Mouse (Mus musculus) heart, embryonic 15.5 days (tissue): ENCODE measurements around the gene Herc4. TPM values are rescaled to one million over a fixed set of nuclear protein-coding genes. Genes with fewer than 3 reads are reported as not detected.

ENCODE experiments used
- ATAC-seq: fragments of 200-750 bp; cut with Nextera tagmentation; replicated peaks from 2 replicates; pipeline ENCODE4 v1.8.0; 2017; ENCODE audit warnings: low read depth, moderate TSS enrichment; ENCODE audit not compliant: insufficient number of reproducible peaks, insufficient read depth, low FRiP score
- H3K27ac ChIP-seq: fragments of 300-500 bp; sonication (generic); 2 replicates; pipeline ENCODE4 v1.5.1; 2015; ENCODE audit warnings: mild to moderate bottlenecking, inconsistent platforms
- H3K27me3 ChIP-seq: fragments of 300-500 bp; sonication (generic); 2 replicates; pipeline ENCODE4 v1.6.1; 2015; ENCODE audit warnings: inconsistent platforms
- H3K36me3 ChIP-seq: fragments of 300-500 bp; sonication (generic); 2 replicates; pipeline ENCODE4 v1.6.1; 2015; ENCODE audit warnings: mild to moderate bottlenecking, inconsistent platforms
- H3K4me1 ChIP-seq: fragments of 300-500 bp; sonication (generic); replicated peaks from 2 replicates; pipeline ENCODE4 v1.6.1; 2015; ENCODE audit warnings: inconsistent platforms
- H3K4me2 ChIP-seq: fragments of 300-500 bp; sonication (generic); 2 replicates; pipeline ENCODE4 v1.6.1; 2015; ENCODE audit warnings: inconsistent platforms, mild to moderate bottlenecking, moderate library complexity
- H3K4me3 ChIP-seq: fragments of 300-500 bp; sonication (generic); 2 replicates; pipeline ENCODE4 v1.5.1; 2015; ENCODE audit warnings: mild to moderate bottlenecking, inconsistent platforms
- H3K9ac ChIP-seq: fragments of 300-500 bp; sonication (generic); 2 replicates; pipeline ENCODE4 v1.6.1; 2015; ENCODE audit warnings: mild to moderate bottlenecking, inconsistent platforms
- H3K9me3 ChIP-seq: fragments of 300-500 bp; sonication (generic); replicated peaks from 2 replicates; pipeline ENCODE4 v1.6.1; 2016; ENCODE audit warnings: inconsistent platforms
- WGBS: fragments of 180-500 bp; shearing (Covaris S2); methylation state at CpG from one replicate; pipeline ENCODE4 v1.1.7; 2015; ENCODE audit warnings: mixed read lengths; 5-methylcytosine and 5-hydroxymethylcytosine counted together
- polyA plus RNA-seq: library from polyadenylated mRNA; unstranded; fragments of >200 nt; fragmentation: Nextera tagmentation; extraction: Ambion mirVana; gene quantifications from 2 replicates; pipeline ENCODE4 v1.2.1, GENCODE M21; 2015

Gene Herc4
- polyA plus RNA-seq, 1 experiment from 2014 or later = 30.3 TPM

GRCm38 (mm10) chr10:63258696-63259095 is 15.1 kb downstream of the Herc4 start:
- peaks cover 7% of the 10 kb centered on the region; the same call in 1 of the 2 replicates for H3K36me3 ChIP-seq
- peak overlapping the region; percentile 67 for H3K27ac ChIP-seq
- H3K9ac ChIP-seq = no peak overlapping the region
- no peaks in the 10 kb centered on the region for H3K9me3 ChIP-seq
- H3K4me3 ChIP-seq = no peak overlapping the region
- no peaks in the 10 kb centered on the region for H3K27me3 ChIP-seq
- no peak overlapping the region for H3K4me2 ChIP-seq
- WGBS = 63% methylated on average over 3 of the region's 3 CpGs
- no peak for ATAC-seq
- H3K4me1 ChIP-seq = peaks cover 14% of the 10 kb centered on the region

GRCm38 (mm10) chr10:63259340-63259739 is 15.7 kb downstream of the Herc4 start:
- Histone ChIP-seq H3K4me1 (peaks cover 14% of the 10 kb centered on the region), H3K27me3 (no peaks in the 10 kb centered on the region), H3K4me3 (no peak overlapping the region), H3K9ac (no peak overlapping the region), H3K9me3 (no peaks in the 10 kb centered on the region), H3K27ac (peak overlapping the region; percentile 67), H3K4me2 (no peak overlapping the region), H3K36me3 (peaks cover 6% of the 10 kb centered on the region; the same call in 1 of the 2 replicates)
- ATAC-seq = no peak
- WGBS = 56% methylated on average over 3 of the region's 3 CpGs

DNA sequence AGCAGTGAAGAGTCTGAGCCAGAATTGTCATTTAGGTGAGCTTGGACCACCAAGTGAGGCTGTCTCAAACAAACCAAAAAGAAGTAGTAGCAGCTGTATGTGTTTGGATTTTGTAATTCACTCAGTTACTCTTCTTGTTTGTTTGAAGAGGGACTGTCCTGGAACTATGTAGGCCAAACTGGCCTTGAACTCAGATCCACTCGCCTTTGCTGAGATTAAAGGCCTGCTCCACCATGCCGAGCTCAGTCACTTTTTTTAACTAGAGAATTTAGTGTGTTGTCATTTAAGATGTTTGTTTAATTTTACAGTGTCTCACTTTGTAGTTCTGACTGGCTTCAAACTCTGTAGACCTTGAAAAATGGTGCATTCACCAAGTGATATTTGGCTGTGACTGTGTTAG is 24.3 kb downstream of the Herc4 start:
- Histone ChIP-seq H3K9ac (no peak overlapping the region), H3K27ac (no peak overlapping the region), H3K36me3 (peaks cover 40% of the 10 kb centered on the region), H3K4me1 (no peaks in the 10 kb centered on the region), H3K4me3 (no peak overlapping the region), H3K9me3 (no peaks in the 10 kb centered on the region), H3K4me2 (no peak overlapping the region), H3K27me3 (no peaks in the 10 kb centered on the region)
- WGBS = 75% methylated on average over 2 of the region's 2 CpGs
- ATAC-seq = no peak

DNA sequence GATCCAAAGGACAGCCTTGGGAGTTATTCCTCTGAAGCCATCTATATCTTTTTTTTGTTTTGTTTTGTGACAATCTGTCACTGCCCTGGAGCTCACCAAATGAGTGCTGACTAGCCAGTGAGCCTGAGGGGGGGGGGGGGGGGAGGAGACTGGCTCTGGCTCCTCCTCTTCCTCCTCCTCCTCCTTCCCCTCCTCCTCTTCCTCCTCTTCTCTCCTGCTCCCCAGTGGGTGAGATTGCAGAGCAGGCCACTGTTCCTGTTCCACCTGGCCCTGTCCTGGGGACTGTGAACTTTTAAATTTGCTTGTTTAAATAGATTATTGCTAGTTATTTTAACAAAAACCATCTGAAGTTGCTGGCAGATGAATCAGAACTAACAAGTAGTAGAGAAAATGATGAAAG is 28.8 kb downstream of the Herc4 start:
- Histone ChIP-seq H3K4me1 (no peaks in the 10 kb centered on the region), H3K9me3 (no peaks in the 10 kb centered on the region), H3K4me3 (no peak overlapping the region), H3K27ac (no peak overlapping the region), H3K36me3 (peaks cover 43% of the 10 kb centered on the region), H3K27me3 (no peaks in the 10 kb centered on the region), H3K4me2 (no peak overlapping the region), H3K9ac (no peak overlapping the region)
- ATAC-seq = no peak

GRCm38 (mm10) chr10:63272868-63273267 is 29.3 kb downstream of the Herc4 start:
- Histone ChIP-seq H3K4me1 (no peaks in the 10 kb centered on the region), H3K27me3 (no peaks in the 10 kb centered on the region), H3K9ac (no peak overlapping the region), H3K4me2 (no peak overlapping the region), H3K36me3 (peaks cover 48% of the 10 kb centered on the region), H3K27ac (no peak overlapping the region), H3K4me3 (no peak overlapping the region), H3K9me3 (no peaks in the 10 kb centered on the region)
- WGBS = 86% methylated on average over 5 of the region's 5 CpGs
- no peak for ATAC-seq

- WGBS = 84% methylated on average over 3 of the region's 3 CpGs
- Histone ChIP-seq H3K4me3 (no peak overlapping the region), H3K4me2 (no peak overlapping the region), H3K9ac (no peak overlapping the region), H3K27ac (no peak overlapping the region), H3K4me1 (no peaks in the 10 kb centered on the region), H3K36me3 (peaks cover 43% of the 10 kb centered on the region), H3K27me3 (no peaks in the 10 kb centered on the region), H3K9me3 (no peaks in the 10 kb centered on the region)
- ATAC-seq = no peak
Observed at GRCm38 (mm10) chr10:63277010-63277409, 33.4 kb downstream of the Herc4 start.

DNA sequence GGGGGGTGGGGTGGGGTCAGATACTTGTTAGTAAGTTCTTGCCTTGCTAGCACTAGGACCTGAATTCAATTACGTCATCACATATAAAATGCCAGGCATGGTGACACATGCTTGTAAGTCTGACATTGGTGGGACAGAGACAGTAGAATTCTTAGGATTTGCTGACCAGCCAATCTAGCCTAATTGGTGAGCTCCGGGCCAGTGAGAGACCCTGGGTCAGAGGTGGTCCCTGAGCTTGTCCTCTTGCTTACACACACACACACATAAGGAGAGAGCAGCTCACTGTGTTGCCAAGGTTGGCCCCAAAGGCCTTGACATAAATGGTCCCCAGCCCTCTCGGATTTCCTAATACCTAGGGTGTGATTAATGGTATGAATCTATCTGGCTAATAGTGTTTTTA is 36.2 kb downstream of the Herc4 start:
- H3K4me1 ChIP-seq = no peaks in the 10 kb centered on the region
- no peak overlapping the region for H3K4me3 ChIP-seq
- ATAC-seq = no peak
- no peak overlapping the region for H3K4me2 ChIP-seq
- peaks cover 40% of the 10 kb centered on the region for H3K36me3 ChIP-seq
- H3K27me3 ChIP-seq = no peaks in the 10 kb centered on the region
- no peak overlapping the region for H3K9ac ChIP-seq
- no peaks in the 10 kb centered on the region for H3K9me3 ChIP-seq
- no peak overlapping the region for H3K27ac ChIP-seq
- WGBS = 89% methylated on average over 3 of the region's 3 CpGs

DNA sequence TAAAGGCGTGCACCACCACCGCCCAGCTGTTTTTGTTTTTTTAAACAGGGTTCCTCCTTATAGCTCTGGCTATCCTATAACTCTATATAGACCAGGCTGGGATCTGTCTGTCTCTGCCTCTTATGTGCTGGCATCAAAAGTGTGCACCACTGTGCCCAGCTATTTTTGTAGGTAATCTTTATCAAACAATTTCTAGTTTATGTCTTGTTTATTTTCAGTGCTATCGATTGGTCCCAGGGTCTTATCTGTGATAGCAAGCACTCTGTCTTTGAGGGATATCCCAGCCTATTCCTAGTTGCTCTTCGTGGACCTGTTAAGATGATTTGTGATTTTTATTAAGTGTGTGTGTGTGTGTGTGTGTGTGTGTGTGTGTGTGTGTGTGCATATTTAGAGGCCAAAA is 38.8 kb downstream of the Herc4 start:
- no peak overlapping the region for H3K9ac ChIP-seq
- WGBS = 73% methylated on average over 4 of the region's 4 CpGs
- no peak overlapping the region for H3K27ac ChIP-seq
- H3K27me3 ChIP-seq = no peaks in the 10 kb centered on the region
- no peak overlapping the region for H3K4me2 ChIP-seq
- H3K4me1 ChIP-seq = no peaks in the 10 kb centered on the region
- no peaks in the 10 kb centered on the region for H3K9me3 ChIP-seq
- no peak overlapping the region for H3K4me3 ChIP-seq
- peaks cover 47% of the 10 kb centered on the region for H3K36me3 ChIP-seq
- ATAC-seq = no peak

GRCm38 (mm10) chr10:63282846-63283245 is 39.2 kb downstream of the Herc4 start:
- no peaks in the 10 kb centered on the region for H3K27me3 ChIP-seq
- peaks cover 47% of the 10 kb centered on the region for H3K36me3 ChIP-seq

DNA sequence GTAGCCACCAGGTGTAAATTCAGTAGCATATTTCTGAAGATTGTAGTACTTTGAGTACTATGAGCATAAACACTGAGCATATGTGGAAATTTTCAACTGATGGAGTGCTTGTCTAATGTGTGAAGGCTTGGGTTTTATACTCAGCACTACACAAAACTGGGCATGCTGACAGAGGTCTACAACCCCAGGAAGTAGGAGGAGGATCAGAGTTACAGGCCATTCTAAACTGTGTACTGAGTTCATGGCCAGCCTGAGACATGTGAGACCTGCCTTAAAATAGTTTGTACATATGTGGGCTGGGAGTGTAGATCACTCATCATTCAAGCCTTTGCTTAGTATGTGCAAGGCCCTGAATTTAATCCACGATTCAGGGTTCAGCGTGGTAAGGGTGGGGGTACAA is 58.7 kb downstream of the Herc4 start:
- WGBS = 89% methylated on average over 2 of the region's 2 CpGs
- H3K4me1 ChIP-seq = no peaks in the 10 kb centered on the region
- no peak overlapping the region for H3K27ac ChIP-seq
- no peak overlapping the region for H3K4me2 ChIP-seq
- no peak overlapping the region for H3K4me3 ChIP-seq
- no peaks in the 10 kb centered on the region for H3K27me3 ChIP-seq
- no peaks in the 10 kb centered on the region for H3K9me3 ChIP-seq
- H3K36me3 ChIP-seq = peaks cover 68% of the 10 kb centered on the region
- H3K9ac ChIP-seq = no peak overlapping the region
- no peak for ATAC-seq

More at GRCm38 (mm10) chr10:63282846-63283245, 39.2 kb downstream of the Herc4 start:
- WGBS = 78% methylated on average over 7 of the region's 7 CpGs
- Histone ChIP-seq H3K27ac (no peak overlapping the region), H3K4me1 (no peaks in the 10 kb centered on the region), H3K9me3 (no peaks in the 10 kb centered on the region), H3K4me2 (no peak overlapping the region), H3K9ac (no peak overlapping the region), H3K4me3 (no peak overlapping the region)
- no peak for ATAC-seq

GRCm38 (mm10) chr10:63308582-63309366 is 65.2 kb downstream of the Herc4 start:
- Histone ChIP-seq H3K27me3 (no peaks in the 10 kb centered on the region), H3K4me1 (no peaks in the 10 kb centered on the region), H3K36me3 (peaks cover 56% of the 10 kb centered on the region), H3K9me3 (no peaks in the 10 kb centered on the region), H3K4me3 (no peak overlapping the region), H3K27ac (no peak overlapping the region), H3K9ac (no peak overlapping the region), H3K4me2 (no peak overlapping the region)
- ATAC-seq = no peak
- 38% methylated on average over 10 of the region's 10 CpGs for WGBS

- Histone ChIP-seq H3K27me3 (no peaks in the 10 kb centered on the region), H3K9ac (no peak overlapping the region), H3K9me3 (no peaks in the 10 kb centered on the region), H3K4me1 (no peaks in the 10 kb centered on the region), H3K36me3 (peaks cover 44% of the 10 kb centered on the region), H3K27ac (no peak overlapping the region), H3K4me2 (no peak overlapping the region), H3K4me3 (no peak overlapping the region)
- WGBS = 84% methylated on average over 1 of the region's 1 CpGs
- no peak for ATAC-seq
Observed at GRCm38 (mm10) chr10:63313726-63314125, 70.1 kb downstream of the Herc4 start.
